Mouse (Mus musculus) embryonic stem cell, embryonic (primary cell): ENCODE data around the gene Cnot10.

ENCODE experiments used
- CTCF ChIA-PET, 4 experiments: fragments of 300-600 bp in 2 of 4; fragments of 350-600 bp in 2 of 4; sonication (Branson Sonifier 250); formaldehyde crosslinking; loops; one replicate each; lab custom pipeline; 2022; ENCODE audit warnings: inconsistent platforms in 2 of 4; lab: Charles Lee
- POLR2A ChIA-PET, 4 experiments: fragments of 300-600 bp in 2 of 4; fragments of 350-600 bp in 2 of 4; sonication (Branson Sonifier 250); formaldehyde crosslinking; loops; one replicate each; lab custom pipeline; 2022; ENCODE audit warnings: antibody characterized with exemption in 4 of 4, inconsistent platforms in 1 of 4; lab: Charles Lee

Gene Cnot10

DNA sequence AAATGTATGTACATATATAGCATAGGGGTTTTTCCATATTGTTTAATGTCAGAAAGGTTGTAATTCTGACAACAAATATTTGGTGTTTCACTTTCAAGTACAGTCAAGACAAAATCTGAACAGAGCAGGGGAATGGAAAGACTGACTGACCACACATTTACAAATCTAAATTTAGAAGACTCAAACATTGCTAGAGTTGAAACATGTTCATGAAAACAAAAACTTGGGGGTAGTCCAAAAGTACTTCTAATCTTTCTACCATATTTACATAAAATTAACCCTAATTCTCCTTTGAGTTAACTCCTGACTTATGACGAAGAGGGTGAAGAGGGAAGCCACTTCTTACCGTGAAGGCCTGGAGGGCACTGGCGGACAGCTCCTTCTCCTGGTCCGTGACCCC is 7.7 kb downstream of the Cnot10 start:
- POLR2A ChIA-PET = interaction anchor here in 2 of 4 experiments (1.4 to 1.5 kb wide), 2 partner anchors 8 kb away, joined by 6 to 7 read pairs; partner anchors contain the start of gene Cnot10 (in 1 of the 2)
- CTCF ChIA-PET = no interaction called here

DNA sequence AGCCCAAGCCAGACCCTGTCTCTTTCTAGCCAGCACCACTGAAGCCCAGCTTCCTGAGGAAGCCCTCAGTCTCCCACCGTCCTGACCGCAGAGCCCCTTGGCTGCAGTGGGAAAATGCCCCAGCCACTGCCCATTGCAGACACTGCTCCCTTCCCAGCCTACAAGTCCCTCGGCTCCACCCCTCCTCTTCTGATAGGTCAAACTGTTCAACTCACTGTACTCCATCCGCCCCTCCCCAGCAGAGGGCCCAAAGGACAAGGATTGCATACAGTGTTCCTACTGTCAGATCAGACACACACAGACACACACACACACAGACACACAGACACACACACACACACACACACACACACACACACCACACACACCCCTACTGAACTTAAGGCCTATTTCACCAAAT is 13.3 kb downstream of the Cnot10 start:
- CTCF ChIA-PET = interaction anchor here in 1 of 4 experiments (1.4 kb wide), 1 partner anchor 42 kb away, joined by 5 read pairs; no protein-coding TSS in a partner anchor
- POLR2A ChIA-PET = interaction anchor here in 2 of 4 experiments (0.6 to 4.3 kb wide), 9 partner anchors 9 to 100 kb away, joined by 3 to 61 read pairs (median 3); partner anchors contain the start of gene Cnot10 (in 2 of the 2)

DNA sequence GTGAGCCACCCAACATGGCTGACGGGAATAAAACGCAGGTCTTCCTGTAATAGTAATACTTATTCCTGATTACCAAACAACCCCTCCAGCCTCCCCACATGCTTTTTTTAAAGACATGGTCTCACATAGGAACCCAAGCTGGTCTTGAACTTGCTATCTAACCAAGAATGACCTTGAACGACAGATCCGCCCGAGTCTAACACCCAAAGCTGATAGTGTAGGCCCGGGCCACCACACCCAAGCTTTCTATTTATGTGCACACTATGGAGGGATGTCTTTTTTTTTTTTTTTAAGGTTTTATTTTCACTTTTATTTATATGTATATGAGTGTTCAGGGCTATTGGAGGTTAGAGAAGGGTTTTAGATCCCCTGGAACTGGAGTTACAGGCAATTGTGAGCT is 15.8 kb downstream of the Cnot10 start:
- POLR2A ChIA-PET = interaction anchor here (0.5 to 4.3 kb wide), 21 partner anchors 9 to 878 kb away, joined by 3 to 61 read pairs (median 6); partner anchors contain the start of gene Cnot10 (in 2 of the 4)
- CTCF ChIA-PET = interaction anchor here (0.5 to 1.8 kb wide), 11 partner anchors 9 to 558 kb away, joined by 3 to 9 read pairs (median 3); partner anchors contain the start of gene Cnot10 (in 1 of the 4)

DNA sequence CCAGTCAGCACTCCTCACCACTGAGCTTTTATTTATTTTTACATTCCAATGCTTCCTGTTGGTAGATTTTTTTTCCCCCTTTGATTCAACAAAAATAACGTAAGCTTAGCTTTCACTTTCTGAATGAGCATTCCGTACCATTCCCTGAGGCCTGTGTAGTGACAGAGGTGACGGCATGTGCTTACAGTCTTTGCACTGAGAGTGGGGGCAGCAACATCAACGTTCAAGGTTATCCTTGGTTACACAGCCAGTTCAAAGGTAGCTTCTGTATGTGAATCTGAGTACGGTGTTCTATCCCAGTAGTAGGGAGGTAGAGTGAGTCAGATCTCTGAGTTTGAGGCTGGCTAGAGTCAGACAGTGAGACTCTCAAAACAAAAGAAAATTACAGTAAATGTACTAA is 18.8 kb downstream of the Cnot10 start:
- ChIA-PET POLR2A (interaction anchor here in 1 of 4 experiments (1.0 to 1.6 kb wide), 4 partner anchors 11 to 89 kb away, joined by 3 to 7 read pairs (median 4); partner anchors contain the start of gene Cnot10), CTCF (interaction anchor here in 1 of 4 experiments (0.6 kb wide), 1 partner anchor 164 kb away, joined by 3 read pairs; no protein-coding TSS in a partner anchor)

- POLR2A ChIA-PET = interaction anchor here (0.6 to 5.4 kb wide), 19 partner anchors 9 to 230 kb away, joined by 3 to 35 read pairs (median 5); partner anchors contain the start of gene Cnot10 (in 2 of the 4)
- CTCF ChIA-PET = interaction anchor here (0.6 to 4.3 kb wide), 21 partner anchors 9 to 1256 kb away, joined by 3 to 37 read pairs (median 4); no protein-coding TSS in a partner anchor
Measured at GRCm38 (mm10) chr9:114614176-114614953, 25.6 kb downstream of the Cnot10 start.

GRCm38 (mm10) chr9:114613026-114613425 is 27.0 kb downstream of the Cnot10 start:
- ChIA-PET POLR2A (interaction anchor here in 3 of 4 experiments (0.6 to 5.4 kb wide), 27 partner anchors 9 to 219 kb away, joined by 3 to 35 read pairs (median 4); partner anchors contain the start of genes Cnot10 (in 2 of the 3), Cmtm6 (in 1 of the 3) and Cmtm7 (in 1 of the 3)), CTCF (interaction anchor here (0.6 to 4.3 kb wide), 7 partner anchors 27 to 654 kb away, joined by 3 to 37 read pairs (median 3); partner anchors contain the start of gene Cnot10 (in 1 of the 4))

DNA sequence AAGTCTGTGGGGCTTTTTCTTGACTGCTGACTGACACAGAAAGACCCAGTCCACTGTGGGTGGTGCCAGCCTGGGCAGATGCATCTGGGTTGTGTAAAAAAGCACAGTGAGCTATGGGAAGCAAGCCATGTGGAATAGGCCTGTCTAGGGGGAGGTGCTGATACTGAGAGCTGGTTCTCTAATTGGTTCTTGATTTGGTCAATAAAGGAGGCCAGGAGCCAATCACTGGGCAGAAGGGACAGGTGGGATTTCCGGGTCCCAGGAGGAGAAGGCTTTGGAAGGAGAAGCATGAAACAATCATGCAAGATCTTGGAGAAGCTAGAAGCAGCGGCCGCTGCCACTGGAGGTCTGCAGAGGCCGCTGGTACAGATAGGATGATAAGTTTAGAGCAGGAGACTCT is 27.4 kb downstream of the Cnot10 start:
- ChIA-PET CTCF (interaction anchor here in 3 of 4 experiments (0.6 to 4.3 kb wide), 7 partner anchors 27 to 115 kb away, joined by 3 to 37 read pairs (median 3); partner anchors contain the start of gene Cnot10 (in 1 of the 3)), POLR2A (interaction anchor here (0.5 to 5.4 kb wide), 35 partner anchors 9 to 697 kb away, joined by 3 to 35 read pairs (median 3); partner anchors contain the start of genes Cnot10 (in 2 of the 4), Cmtm6 (in 1 of the 4), Cmtm7 (in 1 of the 4) and Stt3b (in 1 of the 4))

DNA sequence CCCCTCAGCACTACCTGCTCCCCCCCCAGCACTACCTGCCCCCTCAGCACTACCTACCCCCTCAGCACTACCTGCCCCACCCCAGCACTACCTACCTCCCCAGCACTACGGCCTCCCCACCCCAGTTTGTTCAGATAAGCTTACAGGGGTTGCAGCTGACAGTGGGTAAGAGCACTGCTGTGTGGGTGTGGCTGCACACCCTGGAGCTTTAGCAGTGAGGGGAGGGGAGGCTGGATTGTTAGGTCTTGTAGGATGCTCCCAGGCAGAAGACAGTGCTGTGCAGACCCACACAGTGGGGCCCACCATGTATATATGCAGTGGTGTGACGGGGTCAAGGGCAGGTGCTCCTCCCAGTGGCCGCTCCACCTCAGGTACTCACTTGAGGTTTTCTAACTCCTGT is 29.7 kb downstream of the Cnot10 start:
- POLR2A ChIA-PET = interaction anchor here in 3 of 4 experiments (0.6 to 2.1 kb wide), 12 partner anchors 10 to 322 kb away, joined by 3 to 12 read pairs (median 4); partner anchors contain the start of gene Cnot10 (in 1 of the 3)
- CTCF ChIA-PET = interaction anchor here in 3 of 4 experiments (0.5 to 1.2 kb wide), 6 partner anchors 11 to 600 kb away, joined by 3 to 11 read pairs (median 3); no protein-coding TSS in a partner anchor

DNA sequence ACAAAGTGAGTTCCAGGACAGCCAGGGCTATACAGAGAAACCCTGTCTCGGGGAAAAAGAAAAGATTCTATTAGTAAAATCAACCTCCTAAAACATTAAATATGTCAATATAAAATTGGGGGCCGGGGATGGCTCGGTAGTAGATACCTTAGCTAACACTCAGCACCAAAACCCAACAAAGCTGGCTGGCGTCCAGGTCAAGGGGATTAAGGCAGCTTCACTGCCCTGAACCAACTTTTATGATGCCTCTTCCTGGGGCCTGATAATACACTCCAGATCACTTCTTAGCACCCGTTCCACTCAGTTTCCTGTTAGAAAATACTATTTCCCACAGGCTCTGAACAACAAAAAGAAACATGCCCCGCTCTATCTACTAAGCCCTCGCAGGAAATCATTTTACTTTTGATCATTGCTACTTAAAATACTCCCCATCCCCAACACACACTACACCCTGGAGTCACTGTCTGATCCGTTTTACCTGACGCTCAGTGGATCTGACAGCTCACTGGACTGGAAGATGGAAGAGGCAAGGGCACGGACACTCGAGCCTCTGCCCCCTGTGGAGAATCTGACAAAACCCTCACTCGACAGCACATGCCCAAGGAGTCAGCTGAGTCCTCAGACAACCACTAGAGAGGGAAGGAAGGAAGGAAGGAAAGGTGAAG is 36.0 kb downstream of the Cnot10 start:
- POLR2A ChIA-PET = interaction anchor here in 3 of 4 experiments (0.7 to 5.8 kb wide), 16 partner anchors 8 to 106 kb away, joined by 3 to 27 read pairs (median 7); partner anchors contain the start of gene Cnot10 (in 2 of the 3)
- CTCF ChIA-PET = interaction anchor here in 3 of 4 experiments (0.6 to 2.1 kb wide), 5 partner anchors 10 to 193 kb away, joined by 3 to 8 read pairs (median 4); no protein-coding TSS in a partner anchor

GRCm38 (mm10) chr9:114601096-114601495 is 38.9 kb downstream of the Cnot10 start:
- CTCF ChIA-PET = interaction anchor here in 1 of 4 experiments (0.6 kb wide), 1 partner anchor 14 kb away, joined by 3 read pairs; no protein-coding TSS in a partner anchor
- POLR2A ChIA-PET = interaction anchor here in 1 of 4 experiments (1.2 to 5.8 kb wide), 3 partner anchors 6 to 12 kb away, joined by 3 to 27 read pairs (median 5); no protein-coding TSS in a partner anchor

- ChIA-PET CTCF (interaction anchor here (0.6 to 3.2 kb wide), 41 partner anchors 8 to 459 kb away, joined by 3 to 37 read pairs (median 4); partner anchors contain the start of genes Cmtm6 (in 1 of the 4), Cnot10 (in 1 of the 4) and Tmppe (in 1 of the 4)), POLR2A (interaction anchor here (0.6 to 10.6 kb wide), 119 partner anchors 8 to 654 kb away, joined by 3 to 152 read pairs (median 5); partner anchors contain the start of genes Cnot10 (in 4 of the 4), Dync1li1 (in 3 of the 4), Ccr4 (in 2 of the 4) and Cmtm7 (in 2 of the 4))
Measured at GRCm38 (mm10) chr9:114585017-114585345, 55.0 kb downstream of the Cnot10 start.

DNA sequence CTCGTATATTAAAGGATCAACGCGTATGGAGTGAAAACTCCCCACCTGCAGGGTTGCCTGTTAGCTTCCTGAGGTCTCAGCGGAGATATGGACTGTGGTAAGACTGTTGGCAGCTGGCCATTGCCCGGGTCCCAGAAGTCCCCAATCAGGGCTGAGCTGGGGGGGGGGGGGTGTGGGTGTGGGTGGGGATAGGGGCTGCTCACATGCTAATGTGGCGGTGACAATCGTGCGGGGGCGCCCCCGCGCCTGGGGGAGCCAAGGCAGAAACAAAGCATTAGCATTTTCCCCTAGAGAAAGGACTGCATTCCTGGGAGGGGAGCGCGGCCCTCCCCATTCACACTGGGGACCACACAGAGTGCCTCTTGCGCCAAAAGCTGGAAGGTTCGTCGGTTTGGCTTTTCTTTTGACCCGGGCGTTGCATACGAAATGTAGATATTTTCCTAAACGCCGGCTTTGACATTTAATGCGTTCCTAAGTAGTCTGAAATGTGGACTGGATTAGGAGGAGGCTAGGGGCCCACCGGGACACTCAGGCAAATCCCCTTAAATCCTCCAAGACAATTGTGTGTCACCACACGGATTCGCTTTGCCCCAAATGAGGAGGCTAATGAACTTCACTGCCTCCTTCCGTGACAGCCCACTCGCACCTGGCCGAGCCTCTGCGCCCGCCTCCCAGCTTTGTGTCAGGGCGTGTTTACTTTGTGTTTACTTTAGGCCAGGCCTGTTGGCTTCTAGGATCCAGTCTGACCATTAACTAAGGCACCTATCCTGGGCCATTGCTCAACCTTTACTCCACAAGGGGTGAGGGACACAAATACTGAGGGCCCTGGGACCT is 55.6 kb downstream of the Cnot10 start:
- POLR2A ChIA-PET = interaction anchor here (0.6 to 10.6 kb wide), 153 partner anchors 9 to 654 kb away, joined by 3 to 152 read pairs (median 4); partner anchors contain the start of genes Cnot10 (in 4 of the 4), Ccr4 (in 3 of the 4), Dync1li1 (in 3 of the 4) and Cmtm7 (in 2 of the 4)
- CTCF ChIA-PET = interaction anchor here (0.5 to 3.2 kb wide), 69 partner anchors 8 to 460 kb away, joined by 3 to 37 read pairs (median 3); partner anchors contain the start of genes Tmppe (in 2 of the 4), Cmtm6 (in 1 of the 4), Cnot10 (in 1 of the 4) and Glb1 (in 1 of the 4)

DNA sequence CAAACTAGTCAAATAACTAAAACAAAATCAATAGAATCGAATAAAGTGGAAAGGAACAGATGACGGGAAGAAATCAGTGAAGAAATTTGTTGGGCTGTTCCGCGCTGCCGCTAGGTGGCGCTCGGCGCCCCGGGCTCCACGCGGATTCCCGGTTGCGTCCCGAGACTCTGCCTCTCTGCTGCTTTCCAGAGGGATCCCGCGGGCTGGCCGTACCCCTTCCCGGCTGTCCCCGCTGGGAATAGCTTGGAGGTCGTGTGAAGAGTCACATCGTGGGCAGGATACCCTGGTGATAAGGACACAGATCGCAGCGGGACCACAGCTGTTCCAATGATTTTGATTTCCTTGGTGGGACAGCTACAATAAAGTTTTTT is 56.2 kb downstream of the Cnot10 start:
- ChIA-PET POLR2A (interaction anchor here (0.6 to 10.6 kb wide), 120 partner anchors 10 to 630 kb away, joined by 3 to 152 read pairs (median 5); partner anchors contain the start of genes Cnot10 (in 4 of the 4), C130032M10Rik (in 2 of the 4), Ccr4 (in 2 of the 4) and Crtap (in 2 of the 4)), CTCF (interaction anchor here (0.5 to 3.2 kb wide), 57 partner anchors 9 to 460 kb away, joined by 3 to 37 read pairs (median 4); partner anchors contain the start of genes Cnot10 (in 1 of the 4), Glb1 (in 1 of the 4) and Tmppe (in 1 of the 4))

DNA sequence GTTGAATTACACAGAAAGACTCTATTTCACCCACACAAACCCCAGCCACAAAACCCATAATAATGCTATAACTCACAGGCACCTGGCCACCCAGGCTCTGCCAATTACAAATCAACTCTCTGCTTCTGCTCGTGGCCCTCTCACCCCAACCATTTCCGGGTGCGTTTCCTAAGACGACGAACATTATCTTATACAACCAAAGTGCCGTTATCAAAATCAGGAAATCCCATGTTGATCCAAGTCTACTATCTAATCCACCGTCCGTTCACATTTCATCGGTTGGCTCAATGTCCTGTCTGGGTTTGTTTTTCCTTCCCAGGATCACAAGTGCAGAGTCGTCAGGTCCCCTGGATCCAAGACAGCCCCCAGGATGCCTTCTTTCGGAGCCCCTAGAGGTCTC is 61.3 kb downstream of the Cnot10 start:
- ChIA-PET POLR2A (interaction anchor here (0.6 to 10.6 kb wide), 27 partner anchors 9 to 301 kb away, joined by 3 to 152 read pairs (median 4); partner anchors contain the start of genes C130032M10Rik (in 1 of the 4), Ccr4 (in 1 of the 4) and Trim71 (in 1 of the 4)), CTCF (interaction anchor here (0.6 to 1.7 kb wide), 25 partner anchors 10 to 830 kb away, joined by 3 to 7 read pairs (median 4); partner anchors contain the start of genes C130032M10Rik (in 2 of the 4) and Crtap (in 1 of the 4))

- POLR2A ChIA-PET = interaction anchor here in 2 of 4 experiments (0.9 to 10.6 kb wide), 4 partner anchors 43 to 77 kb away, joined by 4 to 152 read pairs (median 4); no protein-coding TSS in a partner anchor
- CTCF ChIA-PET = no interaction called here
Measured at GRCm38 (mm10) chr9:114576001-114576400, 64.0 kb downstream of the Cnot10 start.
